Mouse (Mus musculus) heart, embryonic 14.5 days (tissue): Measurements from ENCODE around the gene Bcl6b. TPM values are rescaled to one million over a fixed set of nuclear protein-coding genes. Genes with fewer than 3 reads are reported as not detected.

ENCODE experiments used
- ATAC-seq: fragments of 200-750 bp; cut with Nextera tagmentation; 2 replicates; pipeline ENCODE4 v1.8.0; 2017; ENCODE audit warnings: low read depth, moderate TSS enrichment; ENCODE audit not compliant: insufficient number of reproducible peaks, insufficient read depth, low FRiP score
- H3K27ac ChIP-seq, 2 experiments: fragments of 200-500 bp in 1 of 2; fragments of 300-500 bp in 1 of 2; sonication (generic) in 1 of 2; replicated peaks in 1 of 2; 2 replicates each; pipeline ENCODE4 v1.5.1; 2012 to 2014; ENCODE audit warnings: low read depth in 2 of 2, low read length in 2 of 2, control low read depth in 1 of 2, mild to moderate bottlenecking in 1 of 2, mixed read lengths in 1 of 2; ENCODE audit not compliant: control insufficient read depth in 1 of 2, insufficient read depth in 1 of 2
- H3K27me3 ChIP-seq: fragments of 300-500 bp; sonication (generic); 2 replicates; pipeline ENCODE4 v1.6.1; 2014; ENCODE audit warnings: mild to moderate bottlenecking, low read length, control low read depth; ENCODE audit not compliant: control insufficient read depth, insufficient read depth
- H3K36me3 ChIP-seq: fragments of 300-500 bp; sonication (generic); 2 replicates; pipeline ENCODE4 v1.6.1; 2014; ENCODE audit warnings: mild to moderate bottlenecking, control low read depth, low read length, mixed read lengths; ENCODE audit not compliant: control insufficient read depth, insufficient read depth
- H3K4me1 ChIP-seq, 2 experiments: fragments of 200-500 bp in 1 of 2; fragments of 300-500 bp in 1 of 2; sonication (generic) in 1 of 2; 2 replicates each; pipeline ENCODE4 v1.6.1; 2012 to 2014; ENCODE audit warnings: low read length in 2 of 2, control low read depth in 1 of 2, mixed read lengths in 1 of 2; ENCODE audit not compliant: control insufficient read depth in 2 of 2, insufficient read depth in 2 of 2
- H3K4me2 ChIP-seq: fragments of 300-500 bp; sonication (generic); 2 replicates; pipeline ENCODE4 v1.6.1; 2014; ENCODE audit warnings: mild to moderate bottlenecking, low read length
- H3K4me3 ChIP-seq, 2 experiments: fragments of 200-500 bp in 1 of 2; fragments of 300-500 bp in 1 of 2; sonication (generic) in 1 of 2; 2 replicates each; pipeline ENCODE4 v1.5.1; 2012 to 2014; ENCODE audit warnings: low read length in 2 of 2, mild to moderate bottlenecking in 2 of 2, control low read depth in 1 of 2, low read depth in 1 of 2, moderate library complexity in 1 of 2; ENCODE audit not compliant: control insufficient read depth in 1 of 2, insufficient read depth in 1 of 2
- H3K9ac ChIP-seq: fragments of 300-500 bp; sonication (generic); 2 replicates; pipeline ENCODE4 v1.6.1; 2014; ENCODE audit warnings: mild to moderate bottlenecking, low read length
- H3K9me3 ChIP-seq: fragments of 300-500 bp; sonication (generic); 2 replicates; pipeline ENCODE4 v1.6.1; 2016; ENCODE audit warnings: low read length, control low read depth; ENCODE audit not compliant: control insufficient read depth
- WGBS: fragments of 180-500 bp; shearing (Covaris S2); extraction: QIAGEN DNeasy Blood & Tissue Kit; methylation state at CpG from one replicate; pipeline ENCODE4 v1.1.7; 2014; 5-methylcytosine and 5-hydroxymethylcytosine counted together
- polyA plus RNA-seq: library from polyadenylated mRNA; unstranded; fragments of >200 nt; fragmentation: Nextera tagmentation; extraction: Ambion mirVana; gene quantifications from 2 replicates; pipeline ENCODE4 v1.2.1, GENCODE M21; 2014

The Bcl6b gene
- polyA plus RNA-seq = 18.7 and 22.4 TPM in 2 replicates

GRCm38 (mm10) chr11:70229260-70230010 is at the start of gene Bcl6b:
Gene Bcl6b (minus strand): TSS chr11:70229798.
- peak within 1 kb of the TSS; percentile 78 to 83 for H3K27ac ChIP-seq
- H3K27me3 ChIP-seq = peaks cover 49% of the 10 kb centered on the region
- H3K9me3 ChIP-seq = no peaks in the 10 kb centered on the region
- H3K4me1 ChIP-seq = peaks cover 18 to 39% of the 10 kb centered on the region in 2 experiments
- H3K4me2 ChIP-seq = peak within 1 kb of the TSS; percentile 53
- peak within 1 kb of the TSS; percentile 72 for H3K9ac ChIP-seq
- WGBS = 3% methylated on average over 39 of the region's 39 CpGs
- H3K36me3 ChIP-seq = peaks cover 8% of the 10 kb centered on the region; the same call in 1 of the 2 replicates
- ATAC-seq = peak; percentile 11; the same call in 1 of the 2 replicates
- peak within 1 kb of the TSS; percentile 45 to 51 for H3K4me3 ChIP-seq

GRCm38 (mm10) chr11:70278961-70279360 is 49.4 kb upstream of the Bcl6b start:
- no peaks in the 10 kb centered on the region for H3K27me3 ChIP-seq
- WGBS = 76% methylated on average over 3 of the region's 3 CpGs
- no peak overlapping the region for H3K4me2 ChIP-seq
- H3K36me3 ChIP-seq = no peaks in the 10 kb centered on the region
- H3K9me3 ChIP-seq = no peaks in the 10 kb centered on the region
- no peak overlapping the region for H3K27ac ChIP-seq
- no peak for ATAC-seq
- H3K9ac ChIP-seq = no peak overlapping the region
- H3K4me1 ChIP-seq = 0 out of 4 replicates have a peak, but pooled peaks cover 0 to 2% of the 10 kb centered on the region in 2 experiments
- H3K4me3 ChIP-seq = no peak overlapping the region

GRCm38 (mm10) chr11:70271641-70272040 is 42.0 kb upstream of the Bcl6b start:
- Histone ChIP-seq H3K4me2 (no peak overlapping the region), H3K4me1 (no peaks in the 10 kb centered on the region), H3K9ac (no peak overlapping the region), H3K27me3 (no peaks in the 10 kb centered on the region), H3K36me3 (no peaks in the 10 kb centered on the region), H3K27ac (no peak overlapping the region), H3K9me3 (no peaks in the 10 kb centered on the region), H3K4me3 (no peak overlapping the region)
- 80% methylated on average over 7 of the region's 7 CpGs for WGBS
- ATAC-seq = no peak

GRCm38 (mm10) chr11:70266405-70266804 is 36.8 kb upstream of the Bcl6b start:
- 56% methylated on average over 1 of the region's 1 CpGs for WGBS
- peak overlapping the region; percentile 47 to 48; a peak in 3 of 4 replicates for H3K27ac ChIP-seq
- ATAC-seq = no peak

GRCm38 (mm10) chr11:70265819-70266218 is 36.2 kb upstream of the Bcl6b start:
- H3K27ac ChIP-seq = peak overlapping the region; percentile 47 to 48; a peak in 3 of 4 replicates
- no peaks in the 10 kb centered on the region for H3K36me3 ChIP-seq
- H3K9me3 ChIP-seq = no peaks in the 10 kb centered on the region
- WGBS = 52% methylated on average over 4 of the region's 4 CpGs
- H3K4me3 ChIP-seq = no peak overlapping the region
- H3K4me2 ChIP-seq = no peak overlapping the region
- peaks cover 10 to 14% of the 10 kb centered on the region in 2 experiments for H3K4me1 ChIP-seq
- ATAC-seq = no peak
- no peak overlapping the region; the same call in 1 of the 2 replicates for H3K9ac ChIP-seq
- H3K27me3 ChIP-seq = no peaks in the 10 kb centered on the region

More at GRCm38 (mm10) chr11:70266405-70266804, 36.8 kb upstream of the Bcl6b start:
- no peaks in the 10 kb centered on the region for H3K9me3 ChIP-seq
- peaks cover 10 to 14% of the 10 kb centered on the region in 2 experiments for H3K4me1 ChIP-seq
- H3K9ac ChIP-seq = no peak overlapping the region
- no peak overlapping the region for H3K4me2 ChIP-seq
- H3K36me3 ChIP-seq = no peaks in the 10 kb centered on the region
- H3K4me3 ChIP-seq = no peak overlapping the region
- no peaks in the 10 kb centered on the region for H3K27me3 ChIP-seq

GRCm38 (mm10) chr11:70265252-70265651 is 35.7 kb upstream of the Bcl6b start:
- no peaks in the 10 kb centered on the region for H3K27me3 ChIP-seq
- H3K4me1 ChIP-seq = peaks cover 10 to 14% of the 10 kb centered on the region in 2 experiments
- no peak overlapping the region; the same call in 1 of the 2 replicates for H3K9ac ChIP-seq
- H3K9me3 ChIP-seq = no peaks in the 10 kb centered on the region
- H3K36me3 ChIP-seq = no peaks in the 10 kb centered on the region
- 39% methylated on average over 3 of the region's 3 CpGs for WGBS
- no peak overlapping the region for H3K4me2 ChIP-seq
- ATAC-seq = no peak
- no peak overlapping the region for H3K4me3 ChIP-seq
- 0 out of 4 replicates have a peak overlapping the region, but pooled peaks of 1 of the 2 experiments have one; percentile 47 for H3K27ac ChIP-seq

GRCm38 (mm10) chr11:70259035-70259434 is 29.4 kb upstream of the Bcl6b start:
- H3K4me1 ChIP-seq = peaks cover 5 to 6% of the 10 kb centered on the region in 2 experiments; a peak in 3 of 4 replicates

More at GRCm38 (mm10) chr11:70259035-70259434, 29.4 kb upstream of the Bcl6b start:
- Histone ChIP-seq H3K9ac (no peak overlapping the region), H3K27ac (no peak overlapping the region), H3K36me3 (no peaks in the 10 kb centered on the region), H3K27me3 (peaks cover 16% of the 10 kb centered on the region), H3K4me2 (no peak overlapping the region), H3K4me3 (no peak overlapping the region), H3K9me3 (0 out of 2 replicates have a peak, but pooled peaks cover 2% of the 10 kb centered on the region)
- WGBS = 82% methylated on average over 4 of the region's 4 CpGs
- no peak for ATAC-seq
